Mouse (Mus musculus) heart, adult 8-10 months (tissue): ENCODE measurements around the gene 1520401A03Rik. TPM values are rescaled to one million over a fixed set of nuclear protein-coding genes. Genes with fewer than 3 reads are reported as not detected.

Experiments used
- DNase-seq: peaks from one replicate; pipeline ENCODE4 v3.0.0; 2022; ENCODE audit warnings: low spot score
- total RNA-seq, 4 experiments: library from RNA; stranded (reverse); gene quantifications; 2 replicates each; pipeline ENCODE4 v1.2.4; 2022

Gene 1520401A03Rik
- total RNA-seq, 4 experiments from 2014 or later = not detected

DNA sequence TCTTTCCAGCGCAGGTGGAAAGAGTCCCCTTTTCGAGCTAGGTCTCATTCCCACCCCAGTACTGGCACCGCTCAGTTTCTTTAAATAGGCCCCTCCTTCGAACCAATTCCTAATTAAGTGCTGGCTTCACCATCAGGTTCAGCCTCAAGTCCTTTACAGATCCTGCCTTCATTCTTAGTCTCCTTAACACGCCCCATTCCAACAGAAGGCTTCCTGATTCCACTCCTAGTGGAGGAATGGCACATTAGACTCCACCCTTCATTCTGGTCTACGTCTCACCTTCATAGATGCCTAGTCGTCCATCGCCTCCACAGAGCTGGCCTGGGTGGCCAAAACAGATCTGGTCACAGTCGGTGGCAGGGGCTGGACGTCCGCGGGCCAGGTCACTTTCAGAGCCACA lies 20.4 kb upstream of the 1520401A03Rik start:
- DNase-seq = no peak

DNA sequence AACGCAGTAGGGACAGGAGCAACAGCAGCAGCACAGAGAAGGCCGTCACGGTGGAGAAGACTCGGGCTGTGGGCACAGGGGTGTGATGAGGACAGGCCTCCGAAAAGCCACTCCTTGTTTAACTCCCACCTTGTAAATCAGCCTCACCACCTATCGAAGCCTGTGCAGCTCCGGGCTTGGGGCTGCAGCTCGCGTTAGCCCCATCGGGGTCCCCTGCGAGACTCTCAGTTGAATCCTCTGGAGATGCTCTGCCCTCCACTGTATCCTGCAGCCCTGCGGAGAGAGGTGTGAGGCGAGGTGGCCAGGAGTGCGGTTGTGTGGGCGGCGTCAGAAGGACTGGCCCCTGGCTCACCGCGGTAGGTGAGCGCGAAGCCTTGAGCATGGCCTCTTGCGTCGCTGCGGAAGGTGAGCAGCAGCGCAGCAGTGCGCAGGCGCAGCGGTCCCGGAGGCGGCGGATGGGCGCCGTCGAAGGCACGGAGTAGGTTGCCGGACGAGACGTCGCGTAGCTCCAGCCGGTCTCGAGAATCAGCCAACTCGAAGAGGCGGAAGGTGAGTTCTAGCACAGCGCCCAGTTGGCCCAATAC lies 19.7 kb upstream of the 1520401A03Rik start:
- no peak for DNase-seq

- DNase-seq = no peak
Observed at GRCm38 (mm10) chr17:23741359-23742209, 19.0 kb upstream of the 1520401A03Rik start.

GRCm38 (mm10) chr17:23740598-23741021 lies 18.0 kb upstream of the 1520401A03Rik start, which contains the start of gene Paqr4:
TSS of gene Paqr4 (minus strand) at chr17:23740867.
- DNase-seq = no peak

- peak; percentile 92 for DNase-seq
Observed at GRCm38 (mm10) chr17:23740136-23740584, 17.6 kb upstream of the 1520401A03Rik start.

DNA sequence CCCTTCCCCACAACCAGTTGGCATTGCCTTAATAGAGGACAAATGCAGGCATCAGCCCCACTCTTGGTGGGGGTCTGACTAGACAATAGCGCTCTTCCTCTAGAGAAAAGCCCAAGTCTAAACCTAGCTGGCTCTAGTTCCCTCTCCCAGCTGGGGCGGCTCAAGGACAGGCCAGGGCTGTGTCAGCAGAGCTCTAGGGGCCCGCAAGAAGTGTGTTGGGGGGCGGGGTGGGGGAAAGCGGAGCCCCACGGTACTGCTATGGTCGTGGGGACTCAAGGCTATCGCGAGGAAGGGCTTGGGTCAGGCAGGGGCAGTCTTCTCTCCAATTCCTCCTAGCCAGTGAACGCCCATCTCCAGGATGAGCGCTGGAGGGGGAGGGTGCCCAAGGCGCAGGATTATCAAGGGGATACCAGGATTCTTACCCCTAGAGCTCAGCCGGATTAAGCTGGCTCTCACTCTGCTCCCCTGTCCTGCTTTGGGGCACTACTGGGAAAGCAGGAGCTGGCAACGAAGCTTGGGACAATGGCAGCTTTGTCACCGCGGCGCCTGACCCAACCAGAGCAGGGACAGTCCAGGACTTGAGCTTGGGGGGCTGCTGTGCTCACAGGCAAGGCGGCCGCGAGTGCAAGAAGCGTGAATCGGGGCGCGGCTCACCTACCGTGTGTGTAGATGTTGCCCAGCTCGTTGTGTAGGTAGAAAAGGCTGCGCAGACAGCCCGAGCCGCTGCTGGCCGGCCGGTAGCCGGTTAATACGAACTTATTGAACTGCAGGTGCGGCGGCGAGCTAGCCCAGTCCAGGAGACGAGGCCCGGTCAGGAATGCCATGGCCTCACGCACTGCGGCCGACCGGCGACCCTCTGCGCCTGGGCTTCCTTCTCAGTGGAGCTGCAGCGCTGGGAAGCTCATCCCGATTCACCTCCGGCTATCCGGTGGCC lies 16.9 kb upstream of the 1520401A03Rik start:
- no peak for DNase-seq

- DNase-seq = no peak
Observed at GRCm38 (mm10) chr17:23738836-23739201, 16.2 kb upstream of the 1520401A03Rik start.

DNA sequence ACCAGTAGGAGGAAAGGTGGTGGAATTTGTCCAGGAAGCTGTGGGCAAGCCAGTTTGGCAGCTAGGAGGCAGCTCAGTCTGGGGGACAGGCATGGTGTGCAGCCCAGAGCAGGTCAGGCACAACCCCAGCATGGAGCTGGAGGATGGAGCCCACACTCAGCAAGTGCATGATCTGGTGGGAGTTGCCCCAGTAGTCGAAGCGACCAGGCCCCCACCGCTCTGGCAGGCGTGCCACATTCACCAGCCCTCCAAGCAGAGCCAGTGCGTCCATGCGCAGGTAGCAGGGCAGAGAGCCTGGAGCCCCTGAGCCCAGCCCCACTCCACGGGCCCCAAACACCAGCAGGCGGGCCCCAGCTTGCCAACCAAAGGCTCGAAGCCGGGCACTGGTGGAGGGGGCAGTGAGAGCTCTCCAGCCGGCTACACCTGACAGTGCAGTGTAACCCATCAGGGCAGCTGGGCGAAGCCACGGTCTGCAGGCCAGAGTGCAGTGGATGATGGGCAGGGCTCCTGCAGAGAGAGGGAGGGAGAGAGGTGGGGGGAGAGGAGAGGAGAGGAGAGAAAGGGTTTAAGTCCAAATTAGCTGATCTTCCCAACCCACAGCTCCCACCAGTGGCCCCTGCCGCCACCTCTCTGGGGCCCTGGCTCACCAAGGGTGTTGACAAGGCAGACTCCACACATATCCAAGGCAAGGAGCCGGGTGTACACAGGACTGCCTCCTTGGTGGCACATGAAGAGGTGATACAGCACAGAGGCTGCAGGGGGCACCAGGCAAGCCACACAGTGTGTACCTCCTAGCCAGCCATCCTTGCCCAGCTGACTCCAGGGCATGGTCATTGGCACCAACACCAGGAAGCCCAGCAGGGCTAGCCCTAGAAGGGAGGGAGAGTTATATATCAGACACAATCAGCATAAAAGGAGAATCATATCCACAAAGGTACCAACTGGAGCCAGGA lies 15.2 kb upstream of the 1520401A03Rik start:
- no peak for DNase-seq

DNA sequence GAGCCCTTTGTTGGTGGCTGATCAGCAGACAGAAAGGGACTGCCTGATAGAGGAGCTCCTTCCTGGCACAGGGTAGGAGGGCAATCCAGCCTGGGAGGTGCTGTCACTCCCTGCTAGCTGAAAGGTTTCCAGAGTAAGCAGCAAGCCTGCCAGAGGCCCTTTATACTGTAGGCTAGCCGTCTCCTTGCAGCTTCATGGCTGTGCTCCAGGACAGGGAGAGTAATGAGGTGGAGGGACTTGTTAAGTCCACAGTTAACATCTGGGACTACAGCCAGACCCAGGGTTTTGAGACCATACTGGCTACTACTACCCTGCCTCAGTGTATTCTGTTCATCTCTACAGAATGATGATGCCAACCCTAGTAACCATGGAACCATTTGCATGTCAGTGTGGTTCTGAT lies 11.8 kb upstream of the 1520401A03Rik start:
- DNase-seq = no peak

DNA sequence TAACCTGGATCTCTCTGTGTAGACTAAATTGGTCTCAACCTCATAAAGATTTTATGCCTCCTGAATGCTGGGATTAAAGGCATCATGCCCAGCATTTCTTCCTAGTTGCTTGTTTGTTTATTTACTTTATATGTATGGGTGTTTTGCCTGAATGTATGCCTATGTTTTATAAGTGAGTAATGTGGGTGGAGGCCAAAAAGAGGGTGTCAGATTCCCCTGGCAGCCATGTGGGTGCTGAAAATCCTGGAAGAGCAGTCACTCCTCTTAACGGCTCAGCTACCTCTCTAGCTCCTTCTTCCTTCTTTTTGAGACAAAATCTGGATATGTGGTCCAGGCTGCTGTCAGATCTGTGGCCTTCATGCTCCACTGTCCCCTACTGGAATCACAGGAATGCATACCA lies 7.9 kb upstream of the 1520401A03Rik start:
- DNase-seq = no peak

DNA sequence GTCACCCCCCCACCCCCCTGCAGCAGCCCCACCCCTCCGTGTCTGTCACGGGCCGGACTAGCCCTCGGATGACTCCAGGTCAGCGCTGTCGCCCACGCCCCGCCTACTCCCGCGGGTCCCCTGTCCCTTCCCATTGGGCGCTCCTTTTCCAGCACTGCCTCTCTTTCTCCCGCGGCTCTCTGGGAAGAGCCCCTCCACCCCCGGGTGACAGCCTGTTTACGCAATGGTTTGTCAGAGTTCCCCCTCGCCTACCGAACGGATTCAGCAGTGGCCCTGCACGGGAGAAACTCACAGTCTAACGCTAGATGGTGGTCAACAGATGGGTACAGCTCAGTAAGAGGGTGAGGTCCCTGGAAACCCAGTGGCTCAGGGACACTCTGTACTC lies 4.2 kb upstream of the 1520401A03Rik start:
- peak; percentile 73 for DNase-seq

DNA sequence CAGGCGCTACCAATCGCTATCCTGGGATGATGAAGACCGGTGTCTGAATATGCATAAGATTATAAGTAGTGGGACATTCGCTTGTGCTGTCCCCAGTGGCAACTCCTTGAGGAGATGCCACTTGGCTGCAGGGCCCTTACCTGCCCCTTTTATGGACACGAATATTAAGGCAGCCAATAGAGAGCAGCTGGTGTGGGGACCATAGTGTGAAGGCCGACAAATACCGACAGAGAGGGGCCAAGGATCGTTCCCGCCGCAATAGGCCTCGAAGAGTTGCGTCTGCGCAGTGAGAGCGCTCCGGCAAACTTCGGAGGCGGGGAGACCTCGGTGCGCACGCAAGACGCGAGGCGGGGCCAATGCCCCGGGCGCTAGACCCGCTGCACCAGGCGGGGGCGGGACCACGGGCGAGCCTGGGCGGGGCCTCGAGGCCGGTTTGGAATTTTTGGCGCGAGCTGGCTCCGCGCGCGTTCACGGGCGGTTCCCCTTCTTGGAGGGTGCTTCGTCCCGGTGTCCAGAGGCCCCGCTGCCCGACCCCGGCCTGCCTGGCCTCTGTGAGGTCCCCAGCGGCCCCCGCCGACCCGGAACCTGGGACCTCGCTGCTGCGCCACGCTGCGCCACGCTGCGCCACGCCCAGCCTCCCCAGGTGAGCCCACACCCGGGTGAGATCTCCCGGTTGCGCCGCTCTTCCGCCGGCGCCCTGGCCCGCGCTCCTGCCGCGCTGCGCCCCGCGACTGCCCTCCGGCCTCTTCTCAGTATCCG lies 3.6 kb upstream of the 1520401A03Rik start, which contains the start of gene Pkmyt1:
Gene Pkmyt1, plus strand, starts transcription at position 338 of the 759 bp plus-strand sequence.
- DNase-seq = peak; percentile 94

GRCm38 (mm10) chr17:23725477-23725876 lies 2.9 kb upstream of the 1520401A03Rik start:
- no peak for DNase-seq

GRCm38 (mm10) chr17:23721886-23722285 lies 697 bp downstream of the 1520401A03Rik start:
- DNase-seq = no peak

- no peak for DNase-seq
Observed at GRCm38 (mm10) chr17:23719455-23719854, 3.1 kb downstream of the 1520401A03Rik start.

DNA sequence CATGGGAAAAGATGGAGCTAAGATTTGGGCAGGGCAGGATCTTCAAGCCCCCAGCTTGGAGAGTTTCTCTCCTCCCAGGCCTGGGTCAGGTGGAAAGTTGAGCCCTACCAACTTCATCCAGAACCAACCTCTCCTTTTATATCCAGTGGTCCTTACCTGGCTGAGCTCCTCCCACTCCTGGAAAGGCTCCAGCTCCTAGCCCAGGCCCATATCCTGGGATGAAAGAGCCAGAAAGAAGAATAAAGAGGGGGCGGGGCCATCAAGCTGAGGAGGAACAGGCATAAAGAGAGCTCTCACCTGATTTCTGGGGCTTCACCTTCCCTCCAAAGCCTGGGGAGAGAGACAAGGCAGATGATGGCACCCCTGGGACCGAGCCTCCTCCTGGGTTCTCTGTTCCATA lies 5.6 kb downstream of the 1520401A03Rik start:
- DNase-seq = no peak

DNA sequence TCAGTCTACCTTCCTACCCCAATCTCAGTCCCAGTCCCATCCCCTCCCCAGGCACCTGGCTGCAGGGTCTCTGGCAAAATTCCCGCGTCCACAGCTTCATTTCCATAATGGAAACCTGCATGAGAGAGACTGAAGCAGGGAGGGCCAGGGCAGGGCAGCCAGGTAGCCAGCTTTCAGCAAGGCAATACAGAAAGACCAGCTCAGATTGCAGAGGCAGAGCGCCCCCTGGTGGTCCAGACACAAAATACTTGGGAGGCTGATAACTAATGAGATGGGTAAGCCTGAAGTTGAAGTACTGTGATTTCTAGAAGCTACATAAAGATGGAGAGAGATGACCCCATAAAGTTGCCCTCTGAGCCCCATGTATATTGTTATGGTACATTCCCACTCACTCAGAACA lies 16.4 kb downstream of the 1520401A03Rik start:
- DNase-seq = peak; percentile 56

DNA sequence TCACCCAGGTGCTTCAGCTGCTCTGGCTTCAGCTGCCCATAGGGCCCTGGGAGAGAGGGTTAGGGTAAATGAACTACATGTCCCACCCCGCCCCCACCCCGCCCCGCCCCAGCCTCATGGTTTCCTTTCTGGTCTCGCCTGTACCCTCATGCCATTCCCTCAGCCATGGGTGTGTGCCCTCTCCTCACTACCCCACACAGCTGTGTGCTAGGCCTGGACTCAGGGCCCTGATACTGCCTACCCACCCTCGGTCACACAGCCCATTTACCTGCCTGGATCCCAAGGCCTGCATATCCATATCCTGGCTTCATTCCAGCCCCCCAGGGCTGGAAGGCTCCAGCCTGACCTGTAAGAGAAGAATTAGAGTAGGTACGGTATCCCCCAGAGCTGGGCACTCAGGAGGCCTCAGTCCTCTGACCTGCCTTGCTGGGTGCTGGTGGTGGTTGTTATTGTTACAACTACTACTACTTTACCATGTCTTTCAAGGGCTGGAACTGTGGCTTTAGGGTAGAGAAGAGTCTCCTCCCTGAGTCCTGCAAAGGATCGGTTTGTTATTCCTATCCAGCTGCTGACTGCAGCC lies 17.0 kb downstream of the 1520401A03Rik start:
- no peak for DNase-seq

DNA sequence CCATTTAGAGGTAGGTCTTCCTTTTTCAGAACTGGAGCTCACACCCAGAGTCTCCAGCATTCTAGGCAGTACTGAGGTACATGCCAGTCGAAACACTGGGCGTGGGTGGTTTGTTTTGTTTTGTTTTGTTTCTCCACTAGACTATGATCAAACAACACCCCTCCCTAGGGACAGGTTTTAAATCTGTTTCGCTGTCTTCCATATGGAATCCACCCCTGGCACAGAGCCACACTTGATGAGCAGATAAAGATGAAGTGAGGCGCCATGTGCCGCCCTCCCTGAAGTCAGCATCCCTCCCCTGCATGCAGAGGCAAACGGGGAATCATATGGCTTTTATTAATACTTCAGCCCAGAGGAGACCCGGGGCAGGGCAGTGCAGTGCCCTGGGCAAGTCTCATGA lies 17.8 kb downstream of the 1520401A03Rik start:
- DNase-seq = no peak

- no peak for DNase-seq
Observed at GRCm38 (mm10) chr17:23703301-23703700, 19.3 kb downstream of the 1520401A03Rik start.
